14 mouse cellular contexts compared by ENCODE assay signal in the genomic region with DNA sequence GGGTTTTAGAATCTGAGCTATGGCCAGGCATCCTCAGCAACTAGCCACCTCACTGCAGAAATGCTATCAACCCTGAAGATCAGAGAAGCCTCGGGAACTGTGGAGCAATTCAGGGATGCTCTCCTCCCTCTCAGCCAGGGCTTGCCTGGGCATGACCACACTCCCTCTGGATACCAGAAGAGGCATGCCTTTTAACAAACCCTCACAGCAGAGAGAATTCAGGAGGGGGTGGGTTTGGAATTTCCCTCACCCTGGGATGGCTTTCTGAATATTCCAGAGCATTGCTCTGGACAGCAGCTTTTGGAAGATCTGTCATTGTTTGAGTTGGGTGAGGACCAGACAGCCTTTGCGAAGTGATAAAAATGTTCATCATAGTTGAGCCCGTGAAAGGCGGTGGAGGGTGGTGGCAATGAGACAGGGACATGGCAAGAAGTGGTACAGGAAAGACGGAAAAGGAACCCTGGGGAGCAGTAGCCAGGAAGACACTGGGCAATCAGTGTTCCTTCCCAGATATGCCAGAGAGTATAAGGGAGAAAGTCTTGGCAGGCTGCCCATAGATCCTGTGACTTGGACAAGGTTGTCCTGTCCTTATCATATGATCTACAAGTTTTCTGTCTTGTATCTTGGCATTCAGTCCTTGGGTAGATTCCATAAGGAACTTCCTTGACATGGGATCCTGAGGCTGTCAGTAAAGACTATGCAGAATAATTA. TPM values are rescaled to one million over a fixed set of nuclear protein-coding genes. Genes with fewer than 3 reads are reported as not detected.
DNase-seq lines count a peak whose midpoint lies in the region; ATAC-seq and TF ChIP-seq lines count a peak whose summit lies in the region.
"Had no signal": no experiment of that assay in that cellular context is flagged by ENCODE, and none has a peak within 500 bp of the region (broad histone marks: within the 10 kb centered on the region; RNA-seq: fewer than 3 reads in every experiment).

No protein-coding gene starts in this region.

- H3K79me2 ChIP-seq in liver, adult 2 months (ENCODE audit: control insufficient read depth, insufficient read depth, low read length) = no peaks in the 10 kb centered on the region

- WGBS in liver, adult 2 months = 37% methylated on average over 5 of the region's 5 CpGs
- WGBS in midbrain, embryonic 16.5 days = 79% methylated on average over 5 of the region's 5 CpGs

- no peak overlapping the region for H3K4me3 ChIP-seq in liver, adult 2 months (ENCODE audit: insufficient read depth, low read depth, low read length)
- H3K4me3 ChIP-seq in testis, adult 2 months (ENCODE audit: control insufficient read depth, low read depth, low read length) = no peak overlapping the region
- H3K4me3 ChIP-seq in midbrain, embryonic 16.5 days (ENCODE audit: low read depth, low read length) = no peak overlapping the region
- H3K4me3 ChIP-seq in left cerebral cortex, adult 2 months = no peak overlapping the region
- no peak overlapping the region for H3K4me3 ChIP-seq in gastrocnemius, adult 2 months
- H3K4me3 ChIP-seq: forebrain, embryonic 13.5 days; neural tube, embryonic 15.5 days had no signal

- intact Hi-C loops in left cerebral cortex, adult 2 months (cut with DNase I) = no loop called here
- intact Hi-C loops in gastrocnemius, adult 2 months (cut with DNase I) = no loop called here

- no peak overlapping the region for H3K4me2 ChIP-seq in midbrain, embryonic 16.5 days (ENCODE audit: low read length)
- H3K4me2 ChIP-seq: forebrain, embryonic 13.5 days; neural tube, embryonic 15.5 days had no signal

- no peaks in the 10 kb centered on the region for H3K36me3 ChIP-seq in liver, adult 2 months (ENCODE audit: control insufficient read depth, insufficient read depth, low read length)
- H3K36me3 ChIP-seq in testis, adult 2 months (ENCODE audit: control insufficient read depth, insufficient read depth, low read length) = peaks cover 2% of the 10 kb centered on the region; the same call in 1 of the 2 replicates
- 0 out of 2 replicates have a peak, but pooled peaks cover 4% of the 10 kb centered on the region for H3K36me3 ChIP-seq in midbrain, embryonic 16.5 days (ENCODE audit: control insufficient read depth, insufficient read depth, low read length)
- H3K36me3 ChIP-seq: neural tube, embryonic 15.5 days had no signal

- no peak for ATAC-seq in midbrain, embryonic 16.5 days
- ATAC-seq: forebrain, embryonic 13.5 days had no signal

- no peak overlapping the region for H3K27ac ChIP-seq in liver, adult 2 months (replicated peaks; ENCODE audit: insufficient read depth, low read depth, low read length)
- peak overlapping the region; percentile 59 for H3K27ac ChIP-seq in testis, adult 2 months (ENCODE audit: control insufficient read depth, insufficient read depth, low read depth, low read length)
- no peak overlapping the region for H3K27ac ChIP-seq in midbrain, embryonic 16.5 days (ENCODE audit: low read length)
- H3K27ac ChIP-seq in left cerebral cortex, adult 2 months = no peak overlapping the region
- H3K27ac ChIP-seq in gastrocnemius, adult 2 months = no peak overlapping the region
- H3K27ac ChIP-seq: forebrain, embryonic 13.5 days; neural tube, embryonic 15.5 days had no signal

- no peaks in the 10 kb centered on the region for H3K9me3 ChIP-seq in midbrain, embryonic 16.5 days (replicated peaks; ENCODE audit: control insufficient read depth, low read length, poor library complexity, severe bottlenecking)
- H3K9me3 ChIP-seq: forebrain, embryonic 13.5 days; neural tube, embryonic 15.5 days had no signal

- no peak for TF ChIP-seq POLR2A in liver, adult 2 months (IDR thresholded peaks at IDR 0.05; ENCODE audit: extremely low read depth, insufficient read depth, low read length)
- no peak for TF ChIP-seq POLR2A in testis, adult 2 months (IDR thresholded peaks at IDR 0.05; ENCODE audit: control insufficient read depth, low read depth, low read length)

- no peak overlapping the region for H3K9ac ChIP-seq in liver, adult 2 months (ENCODE audit: low read depth, low read length)
- no peak overlapping the region for H3K9ac ChIP-seq in midbrain, embryonic 16.5 days (ENCODE audit: low read depth, low read length)
- H3K9ac ChIP-seq: forebrain, embryonic 13.5 days; neural tube, embryonic 15.5 days had no signal

- peak; percentile 5 for DNase-seq in liver, adult 2 months (ENCODE audit: extremely low read depth, low read depth, low spot score)
- no peak for DNase-seq in liver
- peak; percentile 3 for DNase-seq in brain, adult 2 months (ENCODE audit: low read depth, low spot score)
- DNase-seq in kidney, postnatal 14 days = peak; percentile 80
- no peak for DNase-seq in left cerebral cortex, adult 2 months (ENCODE audit: extremely low spot score in 1 of 2, low spot score in 2 of 2)
- no peak for DNase-seq in gastrocnemius, adult 2 months
- DNase-seq: layer of hippocampus, postnatal 36 days had no signal

- TF ChIP-seq CTCF in liver, adult 2 months (IDR thresholded peaks at IDR 0.05; ENCODE audit: low read depth, low read length) = no peak
- no peak for TF ChIP-seq CTCF in testis, adult 2 months (IDR thresholded peaks at IDR 0.05; ENCODE audit: control insufficient read depth, insufficient read depth, insufficient replicate concordance, low read depth, low read length)
- TF ChIP-seq CTCF in left cerebral cortex, adult 2 months (IDR thresholded peaks at IDR 0.05) = no peak
- no peak for TF ChIP-seq CTCF in gastrocnemius, adult 2 months (IDR thresholded peaks at IDR 0.05)

- H3K27me3 ChIP-seq in liver, adult 2 months (ENCODE audit: control insufficient read depth, insufficient read depth, low read length) = no peaks in the 10 kb centered on the region
- H3K27me3 ChIP-seq in testis, adult 2 months (ENCODE audit: control insufficient read depth, insufficient read depth, low read length) = no peaks in the 10 kb centered on the region
- no peaks in the 10 kb centered on the region for H3K27me3 ChIP-seq in midbrain, embryonic 16.5 days (ENCODE audit: control insufficient read depth, insufficient read depth, low read depth, low read length)
- H3K27me3 ChIP-seq: forebrain, embryonic 13.5 days; neural tube, embryonic 15.5 days had no signal

- 0 out of 2 replicates have a peak, but pooled peaks cover 4% of the 10 kb centered on the region for H3K4me1 ChIP-seq in liver, adult 2 months (ENCODE audit: control insufficient read depth, insufficient read depth, low read length)
- H3K4me1 ChIP-seq in testis, adult 2 months (ENCODE audit: control insufficient read depth, insufficient read depth, low read length) = peaks cover 2% of the 10 kb centered on the region; the same call in 1 of the 2 replicates
- no peaks in the 10 kb centered on the region for H3K4me1 ChIP-seq in midbrain, embryonic 16.5 days (ENCODE audit: control insufficient read depth, insufficient read depth, low read length)
- H3K4me1 ChIP-seq: forebrain, embryonic 13.5 days; neural tube, embryonic 15.5 days had no signal

RNA-seq across cellular contexts. Expression of a gene that starts 2.0 kb away (rescaled TPM):
- not detected in 2 replicates for total RNA-seq in liver, adult 2 months (2014; rRNA removed)
- polyA plus RNA-seq in liver, adult 2 months (2012; rRNA removed) = not detected in 2 replicates
- polyA plus RNA-seq in testis, adult 2 months (2012; rRNA removed) = 0.12 TPM in 1 of 2 replicates, not detected in the other
- 0.47 and 0.59 TPM in 2 replicates for polyA plus RNA-seq in midbrain, embryonic 16.5 days (2015; fragmentation: Nextera tagmentation; extraction: Ambion mirVana)
- not detected for total RNA-seq in left cerebral cortex, adult 2 months (2021)
- not detected for total RNA-seq in gastrocnemius, adult 2 months (2021)
- total RNA-seq: heart, postnatal 10 days; layer of hippocampus, postnatal 36 days; megakaryocyte, adult 5-6 weeks had no signal

RNA-seq across cellular contexts. Expression of a gene that starts 8.6 kb away (rescaled TPM):
- not detected in 2 replicates for total RNA-seq in liver, adult 2 months (2014; rRNA removed)
- polyA plus RNA-seq in liver, adult 2 months (2012; rRNA removed) = not detected in 2 replicates
- not detected in 2 replicates for polyA plus RNA-seq in testis, adult 2 months (2012; rRNA removed)
- polyA plus RNA-seq in midbrain, embryonic 16.5 days (2015; fragmentation: Nextera tagmentation; extraction: Ambion mirVana) = 0.19 and 0.25 TPM in 2 replicates
- not detected for total RNA-seq in left cerebral cortex, adult 2 months (2021)
- not detected for total RNA-seq in gastrocnemius, adult 2 months (2021)
- total RNA-seq: heart, postnatal 10 days; layer of hippocampus, postnatal 36 days had no signal

RNA-seq across cellular contexts. Expression of a gene that starts 19.9 kb away (rescaled TPM):
- not detected in 2 replicates for total RNA-seq in liver, adult 2 months (2014; rRNA removed)
- not detected in 2 replicates for polyA plus RNA-seq in liver, adult 2 months (2012; rRNA removed)
- polyA plus RNA-seq in testis, adult 2 months (2012; rRNA removed) = not detected in 2 replicates
- polyA plus RNA-seq in midbrain, embryonic 16.5 days (2015; fragmentation: Nextera tagmentation; extraction: Ambion mirVana) = 0.23 and 0.25 TPM in 2 replicates
- not detected for total RNA-seq in left cerebral cortex, adult 2 months (2021)
- total RNA-seq in gastrocnemius, adult 2 months (2021) = not detected
- total RNA-seq: heart, postnatal 10 days; layer of hippocampus, postnatal 36 days; megakaryocyte, adult 5-6 weeks had no signal

RNA-seq across cellular contexts. Expression of a gene that starts 38.0 kb away (rescaled TPM):
- total RNA-seq in liver, adult 2 months (2014; rRNA removed) = 7.9 and 10.4 TPM in 2 replicates
- polyA plus RNA-seq in liver, adult 2 months (2012; rRNA removed) = 2.2 and 2.3 TPM in 2 replicates
- polyA plus RNA-seq in testis, adult 2 months (2012; rRNA removed) = 18.8 and 27.6 TPM in 2 replicates
- polyA plus RNA-seq in midbrain, embryonic 16.5 days (2015; fragmentation: Nextera tagmentation; extraction: Ambion mirVana) = 38.5 and 42.8 TPM in 2 replicates
- total RNA-seq in left cerebral cortex, adult 2 months (2021) = 10 to 100 TPM; 10.4 to 12.3 TPM
- total RNA-seq in gastrocnemius, adult 2 months (2021) = 10 to 100 TPM; 15.3 to 21.8 TPM

RNA-seq across cellular contexts. Expression of a gene that starts 55.0 kb away (rescaled TPM):
- not detected in 2 replicates for total RNA-seq in liver, adult 2 months (2014; rRNA removed)
- not detected in 2 replicates for polyA plus RNA-seq in liver, adult 2 months (2012; rRNA removed)
- polyA plus RNA-seq in testis, adult 2 months (2012; rRNA removed) = not detected in 2 replicates
- not detected in 2 replicates for polyA plus RNA-seq in midbrain, embryonic 16.5 days (2015; fragmentation: Nextera tagmentation; extraction: Ambion mirVana)
- total RNA-seq in left cerebral cortex, adult 2 months (2021) = not detected
- total RNA-seq in gastrocnemius, adult 2 months (2021) = not detected
- total RNA-seq: heart, postnatal 10 days; layer of hippocampus, postnatal 36 days; megakaryocyte, adult 5-6 weeks had no signal
- polyA plus RNA-seq: forebrain, embryonic 13.5 days; neural tube, embryonic 15.5 days; stomach, embryonic 16.5 days had no signal

Comparison
In these comparisons a context has a peak if more than half of its experiments do, and no peak if none do; other contexts are left out.
1. DNase-seq: peak in liver, adult 2 months (single experiment), brain, adult 2 months (single experiment) and kidney, postnatal 14 days (single experiment); none in liver (single experiment), left cerebral cortex, adult 2 months (0 of 2) and gastrocnemius, adult 2 months (single experiment).